Mouse (Mus musculus) kidney, adult 2 months (tissue): ENCODE measurements at regions not wholly inside any gene's neighbourhood (a gene's known extent, or its start where the extent isn't known, plus 50 kb on each side); places are given as distances from the start of the nearest gene placed in this dataset.

Source experiments
- CTCF ChIP-seq: fragments of 200-500 bp; conservative IDR thresholded peaks from 2 replicates; pipeline ENCODE4 v1.5.1; 2011; ENCODE audit warnings: low read depth, mild to moderate bottlenecking, control low read depth, low read length, moderate library complexity, mixed read lengths; ENCODE audit not compliant: insufficient read depth, insufficient read length
- POLR2A ChIP-seq: fragments of 200-500 bp; IDR thresholded peaks from one replicate; pipeline ENCODE4 v1.6.1; 2011; ENCODE audit warnings: low read depth, low read length, control low read depth

GRCm38 (mm10) chr3:132343625-132344024 lies 258.5 kb downstream of the Dkk2 start:
- TF ChIP-seq CTCF (no peak), POLR2A (no peak)
